Mouse (Mus musculus): ENCODE measurements at regions not wholly inside any gene's neighbourhood (a gene's known extent, or its start where the extent isn't known, plus 50 kb on each side); places are given as distances from the start of the nearest gene placed in this dataset.

GRCm38 (mm10) chr5:111506821-111507220 lies 89.7 kb downstream of the Mn1 start:
- no peak for ATAC-seq

GRCm38 (mm10) chr5:111507332-111507731 lies 90.2 kb downstream of the Mn1 start:
- ATAC-seq: no peak

GRCm38 (mm10) chr5:111509014-111509561 lies 91.9 kb downstream of the Mn1 start:
- ATAC-seq: peak; percentile 88

GRCm38 (mm10) chr5:111509575-111510057 lies 92.5 kb downstream of the Mn1 start:
- peak; percentile 25 for ATAC-seq

GRCm38 (mm10) chr5:111510183-111510878 lies 93.2 kb downstream of the Mn1 start:
- ATAC-seq: peak; percentile 18

GRCm38 (mm10) chr5:111510879-111511231 lies 93.7 kb downstream of the Mn1 start:
- no peak for ATAC-seq

GRCm38 (mm10) chr5:111511982-111512381 lies 94.8 kb downstream of the Mn1 start:
- no peak for ATAC-seq

GRCm38 (mm10) chr5:111513976-111514375 lies 96.8 kb downstream of the Mn1 start:
- ATAC-seq: no peak

GRCm38 (mm10) chr5:111519059-111519458 lies 101.9 kb downstream of the Mn1 start:
- ATAC-seq: no peak

GRCm38 (mm10) chr5:111519500-111520041 lies 102.4 kb downstream of the Mn1 start:
- ATAC-seq: no peak

GRCm38 (mm10) chr5:111521866-111522265 lies 104.7 kb downstream of the Mn1 start:
- ATAC-seq: no peak

- ATAC-seq: no peak
Observed at GRCm38 (mm10) chr5:111522586-111522985, 105.4 kb downstream of the Mn1 start.

- ATAC-seq: no peak
Observed at GRCm38 (mm10) chr5:111527741-111528140, 110.6 kb downstream of the Mn1 start.

- ATAC-seq: no peak
Observed at GRCm38 (mm10) chr5:111529096-111529495, 111.9 kb downstream of the Mn1 start.

- no peak for ATAC-seq
Observed at GRCm38 (mm10) chr5:111530628-111531524, 113.7 kb downstream of the Mn1 start.

- no peak for ATAC-seq
Observed at GRCm38 (mm10) chr5:111532446-111533035, 115.4 kb downstream of the Mn1 start.

- no peak for ATAC-seq
Observed at GRCm38 (mm10) chr5:111535978-111536377, 118.8 kb downstream of the Mn1 start.

GRCm38 (mm10) chr5:111538560-111539450 lies 121.6 kb downstream of the Mn1 start:
- no peak for ATAC-seq

- ATAC-seq: no peak
Observed at GRCm38 (mm10) chr5:111540486-111540885, 123.3 kb downstream of the Mn1 start.

- ATAC-seq: no peak
Observed at GRCm38 (mm10) chr5:111542077-111542476, 124.9 kb downstream of the Mn1 start.

- no peak for ATAC-seq
Observed at GRCm38 (mm10) chr5:111543721-111544495, 126.7 kb downstream of the Mn1 start.
